Mouse (Mus musculus) ES-E14 (cell line): ENCODE results near the gene Tcerg1l. TPM values are rescaled to one million over a fixed set of nuclear protein-coding genes. Genes with fewer than 3 reads are reported as not detected.

Experiments
- DNase-seq: peaks from one replicate; pipeline ENCODE4 v3.0.0-alpha.2; 2013; ENCODE audit warnings: low read depth, low spot score
- H3K27ac ChIP-seq: 2 replicates; pipeline ENCODE4 v1.5.1; 2012; ENCODE audit warnings: low read depth, mild to moderate bottlenecking, low read length, moderate library complexity, mixed read lengths; ENCODE audit not compliant: poor library complexity, insufficient read depth, severe bottlenecking
- H3K36me3 ChIP-seq: 2 replicates; pipeline ENCODE4 v1.6.1; 2012; ENCODE audit warnings: mild to moderate bottlenecking, low read length, moderate library complexity, mixed read lengths; ENCODE audit not compliant: control insufficient read depth, poor library complexity, insufficient read depth, severe bottlenecking
- H3K4me1 ChIP-seq, 2 experiments: fragments of 150-350 bp in 1 of 2; sonication (generic) in 1 of 2; 2 replicates each; pipeline ENCODE4 v1.6.1; 2012; ENCODE audit warnings: low read length in 2 of 2, mild to moderate bottlenecking in 1 of 2, mixed read lengths in 1 of 2; ENCODE audit not compliant: control insufficient read depth in 2 of 2, insufficient read depth in 2 of 2, poor library complexity in 1 of 2
- H3K4me3 ChIP-seq, 2 experiments: fragments of 150-350 bp in 1 of 2; sonication (generic) in 1 of 2; 2 replicates each; pipeline ENCODE4 v1.5.1; 2012; ENCODE audit warnings: low read length in 2 of 2, low read depth in 1 of 2, mild to moderate bottlenecking in 1 of 2, mixed read lengths in 1 of 2; ENCODE audit not compliant: insufficient read depth in 1 of 2, poor library complexity in 1 of 2, severe bottlenecking in 1 of 2
- H3K9ac ChIP-seq: 2 replicates; pipeline ENCODE4 v1.6.1; 2012; ENCODE audit warnings: low read depth, mild to moderate bottlenecking, low read length, mixed read lengths; ENCODE audit not compliant: poor library complexity, insufficient read depth, severe bottlenecking
- H3K9me3 ChIP-seq: fragments of 150-350 bp; sonication (generic); 2 replicates; pipeline ENCODE4 v1.6.1; 2012; ENCODE audit warnings: low read depth, mild to moderate bottlenecking, low read length; ENCODE audit not compliant: control insufficient read depth, insufficient read depth
- CHD2 ChIP-seq: IDR thresholded peaks from 2 replicates; pipeline ENCODE4 v1.6.1; 2014; ENCODE audit warnings: mild to moderate bottlenecking, low read depth, low read length, inconsistent platforms
- HCFC1 ChIP-seq: IDR thresholded peaks from 2 replicates; pipeline ENCODE4 v1.6.1; 2012; ENCODE audit warnings: low read length, inconsistent platforms, borderline replicate concordance; ENCODE audit not compliant: insufficient read depth
- MAFK ChIP-seq: IDR thresholded peaks from 2 replicates; pipeline ENCODE4 v1.6.1; 2014; ENCODE audit warnings: mild to moderate bottlenecking, low read depth, low read length, inconsistent platforms; ENCODE audit not compliant: insufficient read depth
- ZC3H11A ChIP-seq: IDR thresholded peaks from 2 replicates; pipeline ENCODE4 v1.6.1; 2012; ENCODE audit warnings: low read depth, mild to moderate bottlenecking, inconsistent platforms, low read length, borderline replicate concordance
- ZNF384 ChIP-seq: IDR thresholded peaks from 2 replicates; pipeline ENCODE4 v1.6.1; 2012; ENCODE audit warnings: low read depth, low read length, inconsistent platforms
- in situ Hi-C, 2 experiments: fragments of 600-800 bp; cut with MboI; formaldehyde crosslinking; loops; one replicate each; pipeline ENCODE4 v1.15.1; 2025; ENCODE audit warnings: low sequenced_read_pairs in 2 of 2, inconsistent platforms in 1 of 2; ENCODE audit not compliant: unreplicated experiment in 2 of 2
- total RNA-seq: library from RNA; depleted of rRNA; stranded (reverse); fragments of 300-350 nt; gene quantifications from 2 replicates; pipeline ENCODE4 v1.2.3, GENCODE M21; 2012

Gene Tcerg1l
- total RNA-seq, 1 experiment, result 1.1 TPM

DNA sequence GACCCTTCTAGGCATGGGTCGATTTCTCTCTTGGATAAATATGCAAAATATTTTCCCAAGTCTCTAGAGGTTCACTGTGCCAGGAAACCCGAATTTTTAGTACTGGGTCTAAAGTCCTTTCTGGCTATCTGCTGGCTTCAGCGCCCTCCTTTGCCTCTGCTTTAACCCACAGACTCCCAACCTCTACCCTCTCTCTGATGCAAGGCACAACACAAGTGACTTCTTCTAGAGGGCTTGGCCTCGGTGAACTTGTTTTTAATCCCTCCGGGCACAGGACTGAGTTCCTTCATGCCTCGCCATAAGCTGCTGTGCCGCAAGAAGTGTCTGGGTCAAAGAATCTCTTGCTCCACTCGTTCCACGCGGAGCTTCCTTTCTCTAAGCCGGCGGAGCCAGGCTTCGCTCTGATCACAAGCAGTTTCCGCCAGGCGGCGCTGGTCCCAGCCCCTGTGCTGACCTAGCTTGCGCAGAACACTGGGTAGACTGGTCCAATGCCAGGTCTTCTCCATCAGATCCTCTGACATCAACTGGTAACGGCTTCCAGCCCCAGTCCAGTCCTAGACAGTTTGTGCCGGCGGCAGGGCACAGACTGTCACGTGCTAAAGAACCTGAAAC, 758 bp upstream of the Tcerg1l start:
- DNase-seq, result peak; percentile 77
- Histone ChIP-seq H3K4me1 (no peaks in the 10 kb centered on the region), H3K9ac (peak overlapping the region; percentile 68), H3K4me3 (peak overlapping the region; percentile 80 to 87), H3K9me3 (no peaks in the 10 kb centered on the region), H3K27ac (no peak overlapping the region), H3K36me3 (no peaks in the 10 kb centered on the region)
- no peak for TF ChIP-seq MAFK
- TF ChIP-seq ZNF384, result no peak
- peak; percentile 63; the same call in 1 of the 2 replicates for TF ChIP-seq ZC3H11A
- no peak for TF ChIP-seq HCFC1
- TF ChIP-seq CHD2, result no peak
- in situ Hi-C loops, result no loop called here

DNA sequence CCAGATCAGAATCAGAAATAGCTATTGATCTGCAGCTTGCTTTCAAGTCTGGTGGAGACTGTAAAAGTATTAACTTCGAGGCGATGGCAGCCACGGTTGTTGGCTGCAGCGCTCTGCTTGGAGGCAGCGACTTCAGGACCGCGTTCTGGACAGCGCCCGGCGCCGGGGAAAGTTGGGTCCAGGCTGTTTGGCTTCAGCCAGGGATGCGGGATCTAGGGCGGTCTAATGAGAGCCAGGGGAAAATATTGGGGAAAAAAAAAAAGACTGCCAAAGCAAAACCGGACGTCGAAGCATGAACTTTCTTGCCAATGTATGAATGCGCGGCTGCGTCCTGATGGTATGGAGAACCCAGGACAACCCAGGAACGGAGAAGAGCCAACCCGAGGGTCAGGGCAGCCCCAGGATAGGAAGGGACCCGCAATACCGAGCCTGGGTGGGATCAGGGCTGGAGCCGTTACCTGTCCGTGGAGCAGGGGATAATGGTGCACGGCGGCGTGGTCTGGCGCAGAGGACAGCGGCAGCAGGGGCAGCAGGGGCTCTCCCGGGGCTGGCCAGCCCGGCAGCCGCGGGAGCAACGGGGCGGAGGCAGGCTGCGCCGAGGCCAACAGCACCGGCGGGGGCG, 556 bp downstream of the Tcerg1l start:
- in situ Hi-C loops, result no loop called here

DNA sequence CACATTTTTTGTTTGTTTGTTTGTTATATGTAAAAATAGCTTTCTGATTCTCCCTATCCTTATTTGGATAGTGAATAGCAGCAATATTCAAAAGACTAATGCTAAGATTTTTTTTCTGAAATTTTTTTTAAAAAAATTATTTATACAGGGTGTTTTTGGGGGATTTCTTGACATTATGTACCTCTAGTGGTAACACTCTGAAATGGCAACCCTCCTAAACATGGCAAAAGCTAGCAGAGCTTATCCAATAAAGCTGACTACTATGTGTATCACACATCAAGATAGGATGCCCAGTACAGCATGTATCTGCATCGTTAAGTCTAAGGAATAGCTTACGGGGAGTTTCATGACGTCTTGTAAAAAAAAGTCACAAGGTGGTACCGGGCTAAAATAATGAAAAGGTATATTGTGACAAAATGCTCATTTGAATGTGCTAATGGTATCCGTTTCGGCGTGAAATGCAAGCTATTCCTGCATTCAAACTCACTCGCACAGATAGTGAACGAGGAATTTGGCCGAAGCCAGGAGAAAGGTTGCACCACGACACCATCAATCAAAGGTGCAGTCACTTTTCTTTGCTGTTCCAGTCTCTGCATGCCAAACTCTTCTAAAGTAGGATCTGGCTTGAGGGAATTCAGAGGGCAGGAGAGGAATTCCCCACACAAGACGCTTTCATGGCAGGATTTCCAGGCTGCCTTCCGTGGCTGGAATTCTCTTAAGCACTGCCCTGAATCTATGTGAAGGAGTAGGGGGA, 1.2 kb downstream of the Tcerg1l start:
- DNase-seq, result no peak
- no peak overlapping the region for H3K9ac ChIP-seq
- no peak for TF ChIP-seq CHD2
- TF ChIP-seq MAFK, result no peak
- no peak for TF ChIP-seq ZC3H11A
- TF ChIP-seq HCFC1, result no peak
- no peak for TF ChIP-seq ZNF384
- in situ Hi-C loops, result no loop called here
- H3K9me3 ChIP-seq, result no peaks in the 10 kb centered on the region
- H3K27ac ChIP-seq, result no peak overlapping the region
- no peaks in the 10 kb centered on the region for H3K4me1 ChIP-seq
- H3K4me3 ChIP-seq, result no peak overlapping the region
- no peaks in the 10 kb centered on the region for H3K36me3 ChIP-seq

More for the DNA sequence above, 556 bp downstream of the Tcerg1l start:
- peak overlapping the region; percentile 77 to 80 for H3K4me3 ChIP-seq
- H3K36me3 ChIP-seq, result no peaks in the 10 kb centered on the region
- no peak for TF ChIP-seq ZNF384
- no peak for TF ChIP-seq MAFK
- 0 out of 2 replicates have a peak, but pooled peaks have one; percentile 25 for TF ChIP-seq ZC3H11A
- TF ChIP-seq CHD2, result no peak
- no peak for TF ChIP-seq HCFC1
- no peak for DNase-seq
- H3K9me3 ChIP-seq, result no peaks in the 10 kb centered on the region
- no peak overlapping the region for H3K27ac ChIP-seq
- peak overlapping the region; percentile 39; the same call in 1 of the 2 replicates for H3K9ac ChIP-seq
- no peaks in the 10 kb centered on the region for H3K4me1 ChIP-seq

DNA sequence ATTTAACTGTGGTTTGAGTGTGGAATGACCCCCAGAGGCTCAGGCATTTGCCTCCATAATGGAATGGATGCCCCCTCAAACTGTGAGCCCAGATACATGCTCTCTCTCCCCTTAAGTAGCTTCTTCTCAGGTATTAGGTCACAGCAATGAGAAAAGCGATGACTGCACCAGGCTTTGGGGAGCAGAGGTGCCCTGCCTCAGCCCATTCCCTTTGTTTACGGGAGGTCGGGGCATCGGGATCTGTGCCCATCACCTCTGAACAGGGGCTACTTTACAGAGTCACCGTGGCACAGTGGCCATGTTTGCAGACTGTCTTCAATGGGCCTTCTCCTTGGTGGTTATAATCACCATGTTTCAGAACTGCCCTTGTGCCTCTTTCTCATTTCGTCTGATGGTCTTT, 7.6 kb downstream of the Tcerg1l start:
- no peaks in the 10 kb centered on the region for H3K9me3 ChIP-seq
- no peak overlapping the region for H3K4me3 ChIP-seq
- TF ChIP-seq ZC3H11A, result no peak
- TF ChIP-seq MAFK, result no peak
- no peak for TF ChIP-seq CHD2
- no peak for TF ChIP-seq HCFC1
- TF ChIP-seq ZNF384, result no peak
- no peak for DNase-seq
- no peaks in the 10 kb centered on the region for H3K36me3 ChIP-seq
- no peak overlapping the region for H3K27ac ChIP-seq
- H3K9ac ChIP-seq, result no peak overlapping the region
- in situ Hi-C loops, result no loop called here
- no peaks in the 10 kb centered on the region for H3K4me1 ChIP-seq
